30 mouse cellular contexts compared by ENCODE assay signal in the genomic region with DNA sequence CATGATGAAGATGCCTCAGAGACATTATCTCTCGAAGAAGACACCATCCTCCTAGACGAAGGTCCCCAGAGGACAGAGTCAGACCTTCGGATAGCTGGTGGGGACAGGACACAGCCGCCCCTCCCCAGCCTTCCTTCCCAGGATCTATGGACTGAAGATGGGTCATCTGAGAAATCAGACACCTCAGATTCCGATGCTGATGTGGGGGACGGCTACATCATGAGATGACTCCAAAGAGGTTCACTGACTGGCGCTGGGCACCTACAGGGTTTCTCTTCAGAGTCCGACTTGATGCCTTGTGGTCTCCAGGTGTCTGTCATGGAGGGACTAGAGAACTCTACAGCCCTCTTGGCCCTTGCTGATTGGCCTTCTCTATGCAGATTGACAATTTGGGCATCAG. TPM values are rescaled to one million over a fixed set of nuclear protein-coding genes. Genes with fewer than 3 reads are reported as not detected.
"Had no signal": no experiment of that assay in that cellular context is flagged by ENCODE, and none has a peak within 500 bp of the region (broad histone marks: within the 10 kb centered on the region; RNA-seq: fewer than 3 reads in every experiment).

No protein-coding gene starts in this region.

- ATAC-seq: hindbrain, embryonic 16.5 days; inflammation-experienced regulatory T-cells, adult 6 months; intestine, embryonic 15.5 days; intestine, postnatal 0 days; liver, embryonic 12.5 days had no signal

- H3K4me2 ChIP-seq: heart, embryonic 11.5 days; heart, embryonic 13.5 days; heart, embryonic 15.5 days; hindbrain, embryonic 12.5 days; hindbrain, embryonic 14.5 days; intestine, embryonic 15.5 days; kidney, embryonic 15.5 days; limb, embryonic 12.5 days; liver, embryonic 12.5 days had no signal

- H3K4me3 ChIP-seq: gastrocnemius, adult 2 months; heart, adult 2 months; heart, embryonic 13.5 days; heart, embryonic 15.5 days; hindbrain, embryonic 10.5 days; hindbrain, embryonic 12.5 days; intestine, embryonic 15.5 days; kidney, embryonic 15.5 days; layer of hippocampus, adult 2 months; left cerebral cortex, adult 2 months; limb, embryonic 10.5 days; limb, embryonic 12.5 days; liver, embryonic 12.5 days had no signal

- DNase-seq: gastrocnemius, adult 2 months; gastrocnemius, postnatal 10 days; gastrocnemius, postnatal 25 days; heart, adult 2 months; heart, postnatal 14 days; heart, postnatal 4 days; kidney, adult 18-20 months; kidney, adult 9 months; kidney, postnatal 10 days; kidney, postnatal 4 days; liver had no signal

- H3K9ac ChIP-seq: heart, embryonic 13.5 days; heart, embryonic 15.5 days; hindbrain, embryonic 12.5 days; hindbrain, embryonic 14.5 days; intestine, embryonic 15.5 days; kidney, embryonic 15.5 days; limb, embryonic 12.5 days; liver, embryonic 12.5 days had no signal

- H3K9me3 ChIP-seq: heart, embryonic 13.5 days; heart, embryonic 15.5 days; hindbrain, embryonic 10.5 days; hindbrain, embryonic 12.5 days; intestine, embryonic 15.5 days; kidney, embryonic 15.5 days; limb, embryonic 10.5 days; limb, embryonic 12.5 days; liver, embryonic 12.5 days had no signal

- H3K27ac ChIP-seq: gastrocnemius, adult 2 months; heart, adult 2 months; heart, embryonic 13.5 days; heart, embryonic 15.5 days; hindbrain, embryonic 10.5 days; hindbrain, embryonic 12.5 days; hindbrain, embryonic 14.5 days; intestine, embryonic 15.5 days; kidney, embryonic 15.5 days; layer of hippocampus, adult 2 months; left cerebral cortex, adult 2 months; limb, embryonic 10.5 days; limb, embryonic 12.5 days had no signal

- H3K27me3 ChIP-seq: heart, embryonic 13.5 days; heart, embryonic 15.5 days; intestine, embryonic 15.5 days; kidney, embryonic 15.5 days; liver, embryonic 12.5 days had no signal

RNA-seq across cellular contexts. Expression of a gene that starts 12.7 kb away (rescaled TPM):
- polyA plus RNA-seq: frontal cortex, adult 2 months; heart, adult 2 months; heart, embryonic 11.5 days; heart, embryonic 13.5 days; heart, embryonic 15.5 days; heart, postnatal 0 days; hindbrain, embryonic 10.5 days; hindbrain, embryonic 12.5 days; hindbrain, embryonic 14.5 days; hindbrain, embryonic 16.5 days; intestine, embryonic 15.5 days; intestine, postnatal 0 days; kidney, embryonic 15.5 days; limb, embryonic 10.5 days; limb, embryonic 12.5 days; limb, embryonic 14.5 days; liver, embryonic 12.5 days had no signal
